Mouse (Mus musculus) forebrain, embryonic 12.5 days (tissue): ENCODE data around the gene Gm4881. TPM values are rescaled to one million over a fixed set of nuclear protein-coding genes. Genes with fewer than 3 reads are reported as not detected.
"Not testable (repeated sequence)": the region's sequence is repeated elsewhere in the genome, so short reads cannot be mapped to it uniquely, and the experiment has no call there.

Experiments used
- ATAC-seq: fragments of 200-750 bp; cut with Nextera tagmentation; 2 replicates; pipeline ENCODE4 v1.8.0; 2017; ENCODE audit warnings: moderate TSS enrichment; ENCODE audit not compliant: low FRiP score
- H3K27ac ChIP-seq: fragments of 300-500 bp; sonication (generic); 2 replicates; pipeline ENCODE4 v1.5.1; 2016; ENCODE audit warnings: mild to moderate bottlenecking
- H3K27me3 ChIP-seq: fragments of 300-500 bp; sonication (generic); 2 replicates; pipeline ENCODE4 v1.6.1; 2016; ENCODE audit warnings: mild to moderate bottlenecking
- H3K36me3 ChIP-seq: fragments of 300-500 bp; sonication (generic); replicated peaks from 2 replicates; pipeline ENCODE4 v1.6.1; 2016; ENCODE audit warnings: mild to moderate bottlenecking
- H3K4me1 ChIP-seq: fragments of 300-500 bp; sonication (generic); 2 replicates; pipeline ENCODE4 v1.6.1; 2016
- H3K4me2 ChIP-seq: fragments of 300-500 bp; sonication (generic); 2 replicates; pipeline ENCODE4 v1.6.1; 2016; ENCODE audit warnings: mild to moderate bottlenecking, moderate library complexity
- H3K4me3 ChIP-seq: fragments of 300-500 bp; sonication (generic); replicated peaks from 2 replicates; pipeline ENCODE4 v1.5.1; 2016; ENCODE audit warnings: mild to moderate bottlenecking
- H3K9ac ChIP-seq: fragments of 300-500 bp; sonication (generic); 2 replicates; pipeline ENCODE4 v1.6.1; 2016; ENCODE audit warnings: mild to moderate bottlenecking
- H3K9me3 ChIP-seq: fragments of 300-500 bp; sonication (generic); 2 replicates; pipeline ENCODE4 v1.6.1; 2016
- WGBS: fragments of 180-500 bp; shearing (Covaris S2); methylation state at CpG from one replicate; pipeline ENCODE4 v1.1.7; 2016; 5-methylcytosine and 5-hydroxymethylcytosine counted together
- polyA plus RNA-seq: library from polyadenylated mRNA; unstranded; fragments of >200 nt; fragmentation: Nextera tagmentation; extraction: Ambion mirVana; gene quantifications from 2 replicates; pipeline ENCODE4 v1.2.1, GENCODE M21; 2016

Gm4881 gene
- polyA plus RNA-seq, 1 experiment from 2014 or later = 1.0 TPM

GRCm38 (mm10) chr7:24904070-24904483 is 40.2 kb downstream of the Gm4881 start:
- H3K27me3 ChIP-seq = no peaks in the 10 kb centered on the region
- peak overlapping the region; percentile 86 for H3K4me2 ChIP-seq
- H3K9ac ChIP-seq = peak overlapping the region; percentile 77
- peak; percentile 97 for ATAC-seq
- peaks cover 14% of the 10 kb centered on the region for H3K36me3 ChIP-seq
- peak overlapping the region; percentile 66 for H3K4me3 ChIP-seq
- peaks cover 37% of the 10 kb centered on the region for H3K4me1 ChIP-seq
- under 1% methylated on average over 30 of the region's 30 CpGs for WGBS
- peak overlapping the region; percentile 65 for H3K27ac ChIP-seq
- no peaks in the 10 kb centered on the region for H3K9me3 ChIP-seq

GRCm38 (mm10) chr7:24903444-24903825 is 40.9 kb downstream of the Gm4881 start:
- H3K27me3 ChIP-seq = no peaks in the 10 kb centered on the region
- H3K4me2 ChIP-seq = peak overlapping the region; percentile 86
- peaks cover 37% of the 10 kb centered on the region for H3K4me1 ChIP-seq
- H3K4me3 ChIP-seq = peak overlapping the region; percentile 66
- WGBS = 48% methylated on average over 10 of the region's 10 CpGs
- H3K36me3 ChIP-seq = peaks cover 8% of the 10 kb centered on the region
- peak overlapping the region; percentile 77; the same call in 1 of the 2 replicates for H3K9ac ChIP-seq
- no peaks in the 10 kb centered on the region for H3K9me3 ChIP-seq
- no peak for ATAC-seq
- H3K27ac ChIP-seq = no peak overlapping the region

GRCm38 (mm10) chr7:24902630-24903443 is 41.5 kb downstream of the Gm4881 start, which contains the start of gene Arhgef1:
Gene Arhgef1, plus strand, starts transcription at chr7:24902912.
- Histone ChIP-seq H3K27ac (peak within 1 kb of the TSS; percentile 76), H3K36me3 (peaks cover 2% of the 10 kb centered on the region; the same call in 1 of the 2 replicates), H3K4me3 (peak within 1 kb of the TSS; percentile 66), H3K27me3 (no peaks in the 10 kb centered on the region), H3K9ac (peak within 1 kb of the TSS; percentile 77), H3K9me3 (no peaks in the 10 kb centered on the region), H3K4me2 (peak within 1 kb of the TSS; percentile 86), H3K4me1 (peaks cover 37% of the 10 kb centered on the region)
- ATAC-seq = no peak
- WGBS = 10% methylated on average over 41 of the region's 68 CpGs

- no peak for ATAC-seq
- Histone ChIP-seq H3K9ac (no peak overlapping the region), H3K4me1 (peaks cover 34% of the 10 kb centered on the region), H3K27ac (peak overlapping the region; percentile 76), H3K4me2 (peak overlapping the region; percentile 86), H3K36me3 (no peaks in the 10 kb centered on the region), H3K27me3 (no peaks in the 10 kb centered on the region), H3K4me3 (peak overlapping the region; percentile 66), H3K9me3 (no peaks in the 10 kb centered on the region)
- 61% methylated on average over 2 of the region's 2 CpGs for WGBS
Measured at GRCm38 (mm10) chr7:24902264-24902629, 42.0 kb downstream of the Gm4881 start.

- Histone ChIP-seq H3K4me3 (no peak overlapping the region), H3K9me3 (no peaks in the 10 kb centered on the region), H3K27ac (no peak overlapping the region), H3K36me3 (no peaks in the 10 kb centered on the region), H3K4me1 (peaks cover 31% of the 10 kb centered on the region), H3K9ac (no peak overlapping the region), H3K27me3 (no peaks in the 10 kb centered on the region), H3K4me2 (no peak overlapping the region)
- ATAC-seq = no peak
- 90% methylated on average over 1 of the region's 1 CpGs for WGBS
Measured at GRCm38 (mm10) chr7:24901842-24902241, 42.5 kb downstream of the Gm4881 start.

- no peaks in the 10 kb centered on the region for H3K9me3 ChIP-seq
- no peak for ATAC-seq
- 86% methylated on average over 6 of the region's 6 CpGs for WGBS
- H3K9ac ChIP-seq = no peak overlapping the region
- no peak overlapping the region for H3K4me2 ChIP-seq
- no peak overlapping the region for H3K27ac ChIP-seq
- H3K27me3 ChIP-seq = no peaks in the 10 kb centered on the region
- H3K4me3 ChIP-seq = no peak overlapping the region
- H3K4me1 ChIP-seq = peaks cover 25% of the 10 kb centered on the region
- H3K36me3 ChIP-seq = no peaks in the 10 kb centered on the region
Measured at GRCm38 (mm10) chr7:24901114-24901513, 43.2 kb downstream of the Gm4881 start.

- Histone ChIP-seq H3K9me3 (no peaks in the 10 kb centered on the region), H3K27ac (no peak overlapping the region), H3K4me3 (no peak overlapping the region), H3K4me2 (no peak overlapping the region), H3K9ac (no peak overlapping the region; the same call in 1 of the 2 replicates), H3K4me1 (peaks cover 3% of the 10 kb centered on the region; the same call in 1 of the 2 replicates), H3K27me3 (no peaks in the 10 kb centered on the region), H3K36me3 (no peaks in the 10 kb centered on the region)
- no peak for ATAC-seq
- 77% methylated on average over 5 of the region's 5 CpGs for WGBS
Measured at GRCm38 (mm10) chr7:24897959-24898358, 46.3 kb downstream of the Gm4881 start.

GRCm38 (mm10) chr7:24897224-24897623 is 47.1 kb downstream of the Gm4881 start, which contains the start of gene Cd79a:
Gene Cd79a, plus strand, starts transcription at chr7:24897381.
- H3K4me2 ChIP-seq = no peak within 1 kb of the TSS
- H3K9ac ChIP-seq = no peak within 1 kb of the TSS; the same call in 1 of the 2 replicates
- no peaks in the 10 kb centered on the region for H3K9me3 ChIP-seq
- no peak within 1 kb of the TSS for H3K27ac ChIP-seq
- no peak within 1 kb of the TSS for H3K4me3 ChIP-seq
- WGBS = 79% methylated on average over 12 of the region's 12 CpGs
- H3K36me3 ChIP-seq = no peaks in the 10 kb centered on the region
- H3K27me3 ChIP-seq = no peaks in the 10 kb centered on the region
- no peak for ATAC-seq
- no peaks in the 10 kb centered on the region for H3K4me1 ChIP-seq

- Histone ChIP-seq H3K36me3 (peaks cover 3% of the 10 kb centered on the region), H3K27me3 (no peaks in the 10 kb centered on the region), H3K27ac (no peak overlapping the region), H3K4me3 (no peak overlapping the region), H3K4me2 (no peak overlapping the region), H3K9ac (no peak overlapping the region), H3K9me3 (no peaks in the 10 kb centered on the region), H3K4me1 (no peaks in the 10 kb centered on the region)
- ATAC-seq = no peak
- WGBS = 77% methylated on average over 8 of the region's 8 CpGs
Measured at GRCm38 (mm10) chr7:24896269-24896668, 48.0 kb downstream of the Gm4881 start.

GRCm38 (mm10) chr7:24895749-24896148 is 48.5 kb downstream of the Gm4881 start:
- 88% methylated on average over 2 of the region's 2 CpGs for WGBS
- H3K4me1 ChIP-seq, H3K36me3 ChIP-seq, H3K4me2 ChIP-seq, H3K27me3 ChIP-seq, H3K27ac ChIP-seq, H3K4me3 ChIP-seq, ATAC-seq, H3K9me3 ChIP-seq, H3K9ac ChIP-seq: not testable (repeated sequence)

GRCm38 (mm10) chr7:24892125-24892583 is 52.1 kb downstream of the Gm4881 start:
- Histone ChIP-seq H3K36me3 (peaks cover 43% of the 10 kb centered on the region), H3K27ac (no peak overlapping the region), H3K27me3 (no peaks in the 10 kb centered on the region), H3K4me1 (peaks cover 9% of the 10 kb centered on the region), H3K4me3 (no peak overlapping the region), H3K4me2 (no peak overlapping the region), H3K9me3 (no peaks in the 10 kb centered on the region), H3K9ac (no peak overlapping the region)
- no peak for ATAC-seq
- 82% methylated on average over 2 of the region's 2 CpGs for WGBS

GRCm38 (mm10) chr7:24891241-24892124 is 52.8 kb downstream of the Gm4881 start:
- 60% methylated on average over 3 of the region's 3 CpGs for WGBS
- H3K4me3 ChIP-seq = no peak overlapping the region
- H3K9ac ChIP-seq = no peak overlapping the region
- no peaks in the 10 kb centered on the region for H3K27me3 ChIP-seq
- H3K4me1 ChIP-seq = peaks cover 16% of the 10 kb centered on the region
- H3K9me3 ChIP-seq = no peaks in the 10 kb centered on the region
- no peak for ATAC-seq
- no peak overlapping the region for H3K4me2 ChIP-seq
- H3K27ac ChIP-seq = 0 out of 2 replicates have a peak overlapping the region, but pooled peaks have one; percentile 8
- peaks cover 50% of the 10 kb centered on the region for H3K36me3 ChIP-seq
